18 mouse cellular contexts compared by ENCODE assay signal in genomic region chr5:100566798-100567197, GRCm38 (mm10). TPM values are rescaled to one million over a fixed set of nuclear protein-coding genes. Genes with fewer than 3 reads are reported as not detected.
DNase-seq lines count a peak whose midpoint lies in the region; ATAC-seq and TF ChIP-seq lines count a peak whose summit lies in the region.
"Had no signal": no experiment of that assay in that cellular context is flagged by ENCODE, and none has a peak within 500 bp of the region (broad histone marks: within the 10 kb centered on the region; RNA-seq: fewer than 3 reads in every experiment).

No protein-coding gene starts in this region.

- H3K27ac ChIP-seq in CH12.LX (ENCODE audit: insufficient read depth, low read depth) (peak overlapping the region; percentile 37; the same call in 1 of the 2 replicates), macrophage (peak overlapping the region; percentile 51)
- peak overlapping the region; percentile 74 for H3K27ac ChIP-seq in kidney, embryonic 14.5 days (ENCODE audit: low read depth, low read length)
- H3K27ac ChIP-seq: neural tube, embryonic 12.5 days had no signal

- WGBS in kidney, embryonic 14.5 days = 57% methylated on average over 2 of the region's 2 CpGs
- 31% methylated on average over 2 of the region's 2 CpGs for WGBS in macrophage (ENCODE audit: missing documents)

- no peaks in the 10 kb centered on the region for H3K27me3 ChIP-seq in CH12.LX (replicated peaks)
- no peaks in the 10 kb centered on the region for H3K27me3 ChIP-seq in kidney, embryonic 14.5 days (ENCODE audit: control insufficient read depth, insufficient read depth, low read length)
- H3K27me3 ChIP-seq: heart, embryonic 12.5 days; neural tube, embryonic 12.5 days had no signal

- TF ChIP-seq CTCF in CH12.LX (conservative IDR thresholded peaks at IDR 0.05 in 1 of 2, IDR thresholded peaks at IDR 0.05 in 1 of 2; ENCODE audit: low read depth in 2 of 2, low read length in 2 of 2) = no peak

- dilution Hi-C loops in CH12.LX (cut with MboI; ENCODE audit: extremely low pct_ligation_motif_present, extremely low pct_unique_long_range_greater_than_20kb, low sequenced_read_pairs) = no loop called here

- peak; percentile 51 for ATAC-seq in granulocyte monocyte progenitor cell, adult 5-6 weeks (replicated peaks; ENCODE audit: poor library complexity, severe bottlenecking)
- no peak for ATAC-seq in kidney, embryonic 14.5 days (ENCODE audit: low FRiP score, low TSS enrichment)
- ATAC-seq: activated CD4-positive, CD25-positive, alpha-beta regulatory T cell, adult 4 months; forebrain, embryonic 16.5 days; midbrain, embryonic 16.5 days had no signal

- no peak for TF ChIP-seq RAD21 in CH12.LX (IDR thresholded peaks at IDR 0.05; ENCODE audit: low read depth, low read length)

- DNase-seq in CH12.LX (ENCODE audit: extremely low read depth) = no peak
- DNase-seq in ovary, postnatal 36 days (ENCODE audit: low spot score) = no peak
- DNase-seq in cerebellum, postnatal 36 days = no peak
- DNase-seq in cerebellum, postnatal 4 days (ENCODE audit: low spot score in 2 of 2) = no peak
- DNase-seq in frontal cortex, postnatal 25 days (ENCODE audit: low spot score in 2 of 2) = no peak
- DNase-seq: cerebellum, adult 11 months; gastrocnemius, postnatal 25 days; lung, postnatal 14 days; retina, postnatal 1 day had no signal

- peak overlapping the region; percentile 79 for H3K9ac ChIP-seq in CH12.LX (ENCODE audit: insufficient read depth, low read depth)
- H3K9ac ChIP-seq in kidney, embryonic 14.5 days (ENCODE audit: low read depth, low read length) = no peak overlapping the region
- H3K9ac ChIP-seq: heart, embryonic 12.5 days; neural tube, embryonic 12.5 days had no signal

- peak overlapping the region; percentile 96; the same call in 1 of the 2 replicates for H3K4me2 ChIP-seq in CH12.LX (ENCODE audit: insufficient read depth, low read depth, poor library complexity, severe bottlenecking)
- no peak overlapping the region; the same call in 1 of the 2 replicates for H3K4me2 ChIP-seq in kidney, embryonic 14.5 days (replicated peaks; ENCODE audit: low read depth, low read length)
- H3K4me2 ChIP-seq: heart, embryonic 12.5 days; neural tube, embryonic 12.5 days had no signal

- H3K9me3 ChIP-seq in CH12.LX (replicated peaks; ENCODE audit: low read length) = no peaks in the 10 kb centered on the region
- no peaks in the 10 kb centered on the region for H3K9me3 ChIP-seq in kidney, embryonic 14.5 days (ENCODE audit: control insufficient read depth, low read length)
- H3K9me3 ChIP-seq: heart, embryonic 12.5 days; neural tube, embryonic 12.5 days had no signal

- H3K4me3 ChIP-seq in CH12.LX (replicated peaks in 1 of 3; ENCODE audit: low read depth in 2 of 3, low read length in 2 of 3, poor library complexity in 1 of 3) (no peak overlapping the region), macrophage (ENCODE audit: inconsistent target) (no peak overlapping the region)
- H3K4me3 ChIP-seq in kidney, embryonic 14.5 days (ENCODE audit: low read length) = no peak overlapping the region
- H3K4me3 ChIP-seq: heart, embryonic 12.5 days; neural tube, embryonic 12.5 days had no signal

- H3K4me1 ChIP-seq in CH12.LX (ENCODE audit: control insufficient read depth in 1 of 2, insufficient read depth in 2 of 2) = peaks cover 2 to 63% of the 10 kb centered on the region in 2 experiments; a peak in 3 of 4 replicates
- H3K4me1 ChIP-seq in kidney, embryonic 14.5 days (ENCODE audit: control insufficient read depth, insufficient read depth, low read length) = peaks cover 24% of the 10 kb centered on the region
- H3K4me1 ChIP-seq: neural tube, embryonic 12.5 days had no signal

- in situ Hi-C loops in CH12.LX (cut with MboI; ENCODE audit: low pct_ligation_motif_present, low pct_unique_long_range_greater_than_20kb, low sequenced_read_pairs) = loop anchor here (5.0 to 25.0 kb wide), 2 partner anchors 96 to 221 kb away; partner anchors contain the start of genes Helq and Mrps18c

- peaks cover 3 to 20% of the 10 kb centered on the region in 2 experiments for H3K36me3 ChIP-seq in CH12.LX (replicated peaks in 1 of 2; ENCODE audit: control insufficient read depth in 1 of 2, insufficient read depth in 1 of 2, low read length in 1 of 2)
- H3K36me3 ChIP-seq in kidney, embryonic 14.5 days (ENCODE audit: control insufficient read depth, insufficient read depth, low read length) = no peaks in the 10 kb centered on the region
- H3K36me3 ChIP-seq in macrophage (ENCODE audit: inconsistent target) = no peaks in the 10 kb centered on the region
- H3K36me3 ChIP-seq: heart, embryonic 12.5 days; neural tube, embryonic 12.5 days had no signal

- H3K79me2 ChIP-seq in CH12.LX (replicated peaks; ENCODE audit: control insufficient read depth, extremely low read depth, insufficient read depth, poor library complexity, severe bottlenecking) (no peaks in the 10 kb centered on the region), macrophage (ENCODE audit: inconsistent target) (peaks cover 50% of the 10 kb centered on the region; the same call in 1 of the 2 replicates)

- TF ChIP-seq EP300 in CH12.LX (IDR thresholded peaks at IDR 0.05; ENCODE audit: low read length) = no peak

- TF ChIP-seq POLR2A in CH12.LX (IDR thresholded peaks at IDR 0.05; ENCODE audit: low read depth, low read length) = no peak

TF ChIP-seq in CH12.LX, 34 proteins besides CTCF, POLR2A, EP300 and RAD21:
- TF ChIP-seq IRF4 (IDR thresholded peaks at IDR 0.05; ENCODE audit: low read depth, low read length) = no peak
- TF ChIP-seq SIN3A (IDR thresholded peaks at IDR 0.05; ENCODE audit: low read length) = no peak
- no peak for TF ChIP-seq HCFC1 (IDR thresholded peaks at IDR 0.05; ENCODE audit: low read depth, low read length)
TF ChIP-seq in CH12.LX: peak in this region for 0.

RNA-seq across cellular contexts. Expression of gene Plac8, which starts 5.2 kb away (rescaled TPM):
- total RNA-seq in CH12.LX (2012; rRNA removed) (64.3 and 99.9 TPM in 2 replicates), CH12.LX (2014; rRNA removed) (235 and 258 TPM in 2 replicates)
- polyA plus RNA-seq in CH12.LX (2012; ENCODE audit: insufficient read length, low read depth) (151 and 161 TPM in 2 replicates), macrophage (2018) (5.2 to 21.7 TPM (median 7.8 TPM) in 3 replicates)
- total RNA-seq in granulocyte monocyte progenitor cell, adult 5-6 weeks (2014; fragmentation: Nextera tagmentation) = 5,016 and 5,973 TPM in 2 replicates
- total RNA-seq in granulocyte monocyte progenitor cell, adult 5-6 weeks (2017) = 4,049 and 4,633 TPM in 2 replicates
- polyA plus RNA-seq in kidney, embryonic 14.5 days (2014; fragmentation: Nextera tagmentation; extraction: Ambion mirVana) = 105 and 140 TPM in 2 replicates
- total RNA-seq in macrophage (2018; cell fraction: chromatin; rRNA removed) = 1 to 10 TPM in 13 of 26 experiments, not detected in 13; 1.9 to 9.7 (median 6.0) TPM
- total RNA-seq in macrophage (2018; cell fraction: cytosol; rRNA removed) = 100 to 1,000 TPM in 3 of 26 experiments, 10 to 100 TPM in 22, 1 to 10 TPM in 1; 9.9 to 164 (median 40.4) TPM
- total RNA-seq in macrophage (2018; cell fraction: nucleus; rRNA removed) = 10 to 100 TPM in 13 of 26 experiments, 1 to 10 TPM in 12, not detected in 1; 1.4 to 70.4 (median 11.0) TPM
- total RNA-seq: left cerebral cortex, postnatal 14 days had no signal

RNA-seq across cellular contexts. Expression of gene Cops4, which starts 48.7 kb away (rescaled TPM):
- total RNA-seq in CH12.LX (2012; rRNA removed) (122 and 149 TPM in 2 replicates), CH12.LX (2014; rRNA removed) (264 and 298 TPM in 2 replicates)
- polyA plus RNA-seq in CH12.LX (2012; ENCODE audit: insufficient read length, low read depth) (133 and 134 TPM in 2 replicates), macrophage (2018) (39.5 to 73.9 TPM (median 51.8 TPM) in 3 replicates)
- total RNA-seq in granulocyte monocyte progenitor cell, adult 5-6 weeks (2014; fragmentation: Nextera tagmentation) = 72.0 and 81.7 TPM in 2 replicates
- total RNA-seq in granulocyte monocyte progenitor cell, adult 5-6 weeks (2017) = 147 and 155 TPM in 2 replicates
- polyA plus RNA-seq in kidney, embryonic 14.5 days (2014; fragmentation: Nextera tagmentation; extraction: Ambion mirVana) = 199 and 212 TPM in 2 replicates
- total RNA-seq in macrophage (2018; cell fraction: chromatin; rRNA removed) = 10 to 100 TPM; 15.8 to 70.1 (median 37.5) TPM
- total RNA-seq in macrophage (2018; cell fraction: cytosol; rRNA removed) = 10 to 100 TPM; 27.7 to 50.9 (median 41.2) TPM
- 10 to 100 TPM in 25 of 26 experiments, 1 to 10 TPM in 1; 9.6 to 45.9 (median 23.5) TPM for total RNA-seq in macrophage (2018; cell fraction: nucleus; rRNA removed)
